Mouse (Mus musculus) lung, postnatal 10 days (tissue): ENCODE measurements around the gene Mindy4b-ps.
A peak's percentile ranks its signal among the peaks of the same experiment; 100 is the strongest.
"Not testable (repeated sequence)": the region's sequence is repeated elsewhere in the genome, so short reads cannot be mapped to it uniquely, and the experiment has no call there.

Experiments
- DNase-seq: peaks from one replicate; pipeline ENCODE4 v3.0.0; 2021

The Mindy4b-ps gene

DNA sequence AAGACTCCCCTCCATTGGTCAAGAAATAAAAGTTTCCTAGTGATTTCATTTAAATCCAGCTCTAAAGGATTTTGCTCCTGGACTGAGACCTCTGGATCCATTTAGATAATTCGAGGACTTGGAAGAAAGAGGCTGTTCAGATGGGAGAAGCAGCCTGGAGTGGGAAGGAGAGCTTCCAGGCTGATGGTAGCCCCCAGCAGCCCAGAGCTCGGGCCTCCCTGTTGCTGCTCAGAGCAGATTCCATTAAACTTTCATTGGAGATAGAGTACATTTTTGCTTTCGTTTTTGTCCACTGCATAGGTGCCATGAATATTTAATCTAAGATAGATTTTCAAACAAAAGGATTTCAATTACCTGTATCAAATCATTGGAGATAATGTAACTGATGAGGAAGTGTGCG, at the start of gene Mindy4b-ps:
TSS of gene Mindy4b-ps (minus strand) at position 101 of the 400 bp plus-strand sequence.
- no peak for DNase-seq

- DNase-seq, result not testable (repeated sequence)
Observed at GRCm38 (mm10) chr3:58871882-58872281, 49.8 kb upstream of the Mindy4b-ps start.

- no peak for DNase-seq
Observed at GRCm38 (mm10) chr3:58865690-58866089, 43.6 kb upstream of the Mindy4b-ps start.

DNA sequence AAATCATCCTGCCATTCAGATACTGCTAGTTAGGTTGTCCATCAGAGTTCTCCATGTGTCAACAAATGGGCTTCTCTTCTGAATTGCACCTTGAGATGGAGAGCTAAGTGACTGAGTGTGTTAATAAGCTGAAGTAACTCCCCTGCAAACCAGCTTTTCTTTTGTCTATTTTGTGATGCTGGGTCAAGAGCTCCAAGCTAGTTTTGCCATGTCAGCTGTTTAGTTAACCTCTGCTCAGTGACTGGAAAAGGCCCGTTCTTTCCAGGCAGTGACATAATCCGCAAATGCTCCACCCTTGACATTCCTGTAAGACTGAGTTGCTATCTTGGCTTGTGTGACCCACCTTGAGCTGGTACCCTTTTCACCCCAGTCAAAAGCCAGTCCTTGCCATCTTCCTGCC, 40.9 kb upstream of the Mindy4b-ps start:
- DNase-seq, result no peak

DNA sequence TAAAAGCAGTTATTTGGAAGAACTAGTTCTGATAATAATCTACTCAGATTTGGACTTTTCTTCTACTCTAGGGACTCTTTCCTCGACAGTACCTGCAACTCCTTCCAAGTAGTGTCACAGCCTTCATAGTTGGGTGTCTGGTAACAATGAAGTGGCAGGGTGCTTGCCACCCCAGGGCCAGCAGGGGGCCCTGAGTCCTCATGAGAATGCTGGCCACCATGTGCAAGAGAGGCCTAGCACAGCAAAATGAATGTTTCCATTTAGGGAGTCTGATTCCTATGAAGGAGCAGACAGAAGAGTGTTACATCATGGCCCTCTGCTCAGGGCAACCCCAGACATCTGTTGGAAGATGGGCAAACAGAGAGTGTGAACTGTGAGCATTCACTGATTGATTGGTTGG, 21.3 kb upstream of the Mindy4b-ps start:
- DNase-seq, result no peak

GRCm38 (mm10) chr3:58833442-58834160, 11.5 kb upstream of the Mindy4b-ps start:
- no peak for DNase-seq

DNA sequence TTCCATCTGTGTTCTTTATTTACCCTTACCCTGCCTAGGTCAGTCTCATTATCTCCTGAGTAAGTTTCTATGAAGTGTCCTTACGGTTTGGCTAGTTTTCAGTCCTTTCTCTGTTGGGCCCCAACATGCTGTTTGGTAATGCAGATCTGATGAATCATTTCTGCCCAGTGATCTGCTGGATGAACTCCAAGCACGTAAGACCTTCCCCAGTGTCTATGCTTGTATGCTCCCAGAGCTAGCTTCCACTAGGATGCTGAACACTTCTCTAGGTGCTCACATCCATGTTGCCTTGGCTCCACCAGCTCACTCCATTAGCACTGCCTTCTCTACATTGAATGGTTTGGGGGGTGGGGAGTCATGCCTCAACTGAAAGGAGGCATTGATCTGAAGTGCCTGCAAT, 10.8 kb upstream of the Mindy4b-ps start:
- no peak for DNase-seq

- DNase-seq, result no peak
Observed at GRCm38 (mm10) chr3:58831586-58831985, 9.5 kb upstream of the Mindy4b-ps start.

DNA sequence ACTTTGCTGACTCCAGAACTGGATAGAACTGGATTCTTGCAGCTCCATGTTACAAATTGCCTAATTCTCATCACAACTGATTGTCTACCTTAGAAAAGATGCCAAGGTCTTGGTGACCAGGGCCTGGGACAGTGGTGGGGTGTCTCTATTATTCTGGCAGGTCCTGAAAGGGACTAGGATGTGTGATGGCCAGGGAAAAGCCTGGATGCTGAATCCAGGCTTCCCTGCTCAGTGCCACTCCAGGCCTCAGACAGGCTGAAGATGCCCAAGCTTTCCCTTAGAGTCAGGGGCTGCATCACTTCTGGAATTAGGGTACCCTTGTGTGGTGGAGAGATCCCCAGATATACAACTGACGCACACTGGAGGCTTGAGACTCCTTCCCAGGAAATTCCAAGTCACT, 7.8 kb upstream of the Mindy4b-ps start:
- DNase-seq, result no peak

DNA sequence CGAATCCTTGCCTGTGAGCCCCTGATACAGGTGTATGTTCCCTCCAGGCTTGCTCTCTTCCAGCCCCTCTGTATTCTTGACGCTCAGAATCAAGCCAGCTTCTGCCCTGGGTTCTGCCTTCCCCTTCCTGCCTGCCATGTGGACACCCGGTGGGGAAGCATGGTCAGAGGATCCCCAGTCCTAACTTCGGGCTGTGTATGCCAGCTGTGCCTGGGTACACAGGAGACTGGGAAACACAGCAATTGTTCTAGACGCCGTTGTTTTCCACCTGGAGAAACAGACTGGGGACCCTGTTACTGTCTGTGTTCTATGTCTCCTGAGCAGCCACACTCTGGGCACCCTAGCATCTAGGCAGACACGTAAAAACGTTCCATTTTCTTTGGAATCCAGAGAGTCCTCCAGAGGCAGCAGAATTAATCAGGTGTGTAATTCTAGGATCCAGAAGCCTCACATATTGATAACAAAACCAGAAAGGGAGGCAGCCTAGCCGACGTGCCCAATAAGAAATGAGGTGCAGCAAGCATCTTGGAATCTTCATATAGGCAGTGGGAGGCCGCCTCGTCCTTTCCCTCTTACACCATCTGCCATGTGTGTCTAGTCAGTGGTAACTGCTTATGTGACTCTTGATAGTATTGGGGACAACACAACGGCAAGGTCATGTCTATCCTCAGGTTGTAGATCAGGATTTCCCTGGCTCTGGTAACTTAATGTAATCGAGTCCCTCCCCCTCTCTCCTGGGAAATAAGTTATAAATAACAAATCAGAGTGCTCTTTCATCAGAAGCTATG, 6.4 kb upstream of the Mindy4b-ps start:
- DNase-seq, result no peak

DNA sequence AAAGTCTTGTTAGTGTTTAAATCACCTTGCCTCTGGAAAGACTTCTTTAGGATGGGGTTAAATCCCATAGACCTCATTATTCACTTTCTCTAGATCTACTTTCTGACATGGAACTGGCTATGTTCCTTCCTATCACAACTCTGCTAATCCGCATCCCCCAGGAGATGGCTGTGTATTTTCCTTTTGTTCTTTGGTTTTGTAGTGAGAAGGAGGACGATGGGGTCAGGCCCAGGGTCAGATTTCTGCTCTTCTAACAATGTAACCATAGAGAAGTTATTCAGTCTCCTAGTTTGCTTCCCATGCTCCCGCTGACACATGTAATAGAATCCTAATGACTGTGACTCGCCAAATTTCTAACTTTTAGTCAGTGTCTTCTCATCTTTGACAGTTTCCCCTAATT, 4.2 kb upstream of the Mindy4b-ps start:
- DNase-seq, result no peak

GRCm38 (mm10) chr3:58817337-58817736, 4.8 kb downstream of the Mindy4b-ps start:
- no peak for DNase-seq

GRCm38 (mm10) chr3:58814191-58814590, 7.9 kb downstream of the Mindy4b-ps start:
- no peak for DNase-seq

DNA sequence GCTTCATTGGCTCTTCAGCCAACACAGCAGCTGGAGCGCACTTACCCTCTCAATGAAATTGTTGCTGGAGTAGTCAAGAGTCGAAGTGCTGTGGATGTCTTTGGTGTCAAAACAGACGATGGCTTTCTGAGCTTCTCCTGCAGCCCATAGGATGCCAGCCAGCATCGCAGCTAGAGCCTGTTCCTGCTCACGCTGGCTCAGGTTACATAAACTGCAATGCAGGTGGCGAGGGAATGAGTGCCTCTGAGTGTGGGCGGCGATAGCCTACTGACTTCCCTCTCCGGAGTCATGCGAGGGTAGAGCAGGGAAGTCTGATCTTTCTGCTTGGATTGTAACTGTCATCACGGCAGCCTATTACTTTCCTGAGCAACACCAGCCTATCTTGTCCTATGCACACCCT, 11.8 kb downstream of the Mindy4b-ps start:
- DNase-seq, result no peak

- no peak for DNase-seq
Observed at GRCm38 (mm10) chr3:58809111-58809915, 12.8 kb downstream of the Mindy4b-ps start.

- DNase-seq, result no peak
Observed at GRCm38 (mm10) chr3:58808636-58809035, 13.5 kb downstream of the Mindy4b-ps start.

DNA sequence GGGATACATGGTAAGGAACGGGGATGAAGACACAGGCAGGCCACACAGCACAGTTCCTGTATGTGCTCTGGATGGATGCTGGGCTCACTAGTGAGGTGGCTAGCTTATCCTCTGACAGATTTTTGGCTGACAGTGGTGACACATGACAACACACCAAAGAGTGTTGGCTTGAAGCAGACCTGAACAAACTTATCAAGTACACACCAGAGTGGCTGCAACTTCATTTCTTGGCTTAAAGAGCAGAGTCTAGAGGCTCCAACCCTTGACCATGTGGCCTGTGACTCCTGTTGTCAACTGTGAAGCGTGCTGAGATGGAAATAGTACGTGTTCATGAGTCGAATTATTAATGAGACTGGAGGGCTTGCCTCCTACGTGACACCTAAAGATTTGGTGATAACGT, 17.4 kb downstream of the Mindy4b-ps start:
- no peak for DNase-seq

- DNase-seq, result no peak
Observed at GRCm38 (mm10) chr3:58798676-58799075, 23.4 kb downstream of the Mindy4b-ps start.

DNA sequence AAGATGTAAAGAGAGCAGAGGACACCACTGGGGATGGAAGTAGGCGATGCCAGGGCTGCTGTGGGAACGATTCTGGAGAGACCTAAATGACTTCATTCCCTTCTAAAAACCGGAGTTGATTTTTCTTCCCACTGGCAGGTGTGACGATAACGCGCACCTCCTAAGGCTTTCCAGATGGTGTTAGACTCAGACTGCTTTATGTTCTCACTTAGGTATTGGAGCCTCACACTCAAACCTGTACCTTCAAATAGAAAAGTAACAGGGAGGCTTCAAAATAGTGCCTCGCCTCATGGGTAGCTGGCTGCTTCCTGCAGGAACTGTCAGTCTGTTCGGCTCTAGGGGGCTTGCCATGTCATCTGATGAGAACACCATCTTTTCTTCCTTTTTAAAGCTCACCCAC, 23.9 kb downstream of the Mindy4b-ps start:
- DNase-seq, result no peak

DNA sequence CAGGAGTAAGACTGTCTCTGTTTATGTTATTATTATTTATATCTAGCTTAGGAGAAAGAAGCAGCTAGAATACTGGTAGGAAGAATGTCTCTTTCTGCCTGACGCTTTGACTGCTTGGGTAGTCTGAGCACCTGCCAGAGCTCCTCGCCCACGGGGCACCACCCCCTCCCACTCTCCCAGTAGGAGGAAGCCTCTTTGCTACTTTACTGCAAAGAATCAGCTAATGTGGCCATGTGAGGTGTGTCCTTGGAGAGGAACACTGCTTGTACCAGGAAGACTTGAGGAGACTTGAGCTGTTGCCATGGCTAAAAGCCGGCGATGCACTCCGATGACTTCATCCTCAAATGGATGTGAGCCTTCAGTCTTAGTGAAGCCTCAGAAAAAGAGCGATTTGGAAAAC, 32.6 kb downstream of the Mindy4b-ps start:
- no peak for DNase-seq

GRCm38 (mm10) chr3:58789033-58789432, 33.1 kb downstream of the Mindy4b-ps start:
- no peak for DNase-seq

DNA sequence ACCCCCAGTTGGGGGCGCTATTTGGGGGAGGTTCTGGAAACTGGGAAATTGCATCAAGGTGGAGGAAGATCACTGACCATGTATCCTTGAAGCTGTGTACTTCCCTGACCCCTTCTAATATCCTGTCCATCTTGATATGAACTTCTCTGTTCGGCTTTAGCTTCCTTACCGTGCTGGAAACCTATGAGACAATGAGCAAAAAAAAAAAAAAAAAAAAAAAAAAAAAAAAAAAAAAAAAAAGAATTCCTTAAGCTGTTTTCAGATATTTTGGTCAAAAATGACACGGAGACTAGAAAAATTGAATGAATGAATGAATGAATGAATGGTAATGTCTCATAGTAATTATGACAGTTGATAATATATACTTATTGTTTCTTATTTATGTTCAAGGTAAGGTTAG, 35.6 kb downstream of the Mindy4b-ps start:
- DNase-seq, result no peak

DNA sequence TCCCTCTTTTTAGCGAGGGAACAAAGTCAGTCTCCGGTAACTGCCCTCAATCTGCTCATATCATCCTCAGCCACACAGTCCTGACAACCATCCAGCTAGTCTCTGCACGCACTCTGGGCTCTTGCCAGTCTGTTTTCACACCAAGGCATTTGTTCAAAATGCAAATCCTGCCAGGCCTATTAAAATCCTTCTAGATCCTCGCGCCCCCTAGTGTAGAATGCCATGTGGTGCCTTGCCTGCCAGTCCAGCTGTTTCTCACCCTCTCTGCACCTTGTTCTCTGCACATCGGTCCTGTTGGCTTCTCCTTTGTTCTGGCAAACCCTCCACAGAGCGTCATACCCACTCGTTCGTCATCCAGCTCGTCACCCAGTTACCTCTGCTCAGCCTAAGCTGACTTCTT, 36.2 kb downstream of the Mindy4b-ps start:
- DNase-seq, result peak; percentile 71
